Mouse (Mus musculus): ENCODE measurements around the gene Map2k5.

GRCm38 (mm10) chr9:63328958-63329685 is 48.6 kb downstream of the Map2k5 start:
- TF ChIP-seq POLR2A (IDR thresholded peaks at IDR 0.05; ENCODE audit: borderline replicate concordance, extremely low read depth, low read depth, low read length) (no peak), CTCF (IDR thresholded peaks at IDR 0.05; ENCODE audit: insufficient read depth, low read length) (no peak)

All from lung, adult 2 months (tissue).